9 mouse cellular contexts compared by ENCODE assay signal in the genomic region with DNA sequence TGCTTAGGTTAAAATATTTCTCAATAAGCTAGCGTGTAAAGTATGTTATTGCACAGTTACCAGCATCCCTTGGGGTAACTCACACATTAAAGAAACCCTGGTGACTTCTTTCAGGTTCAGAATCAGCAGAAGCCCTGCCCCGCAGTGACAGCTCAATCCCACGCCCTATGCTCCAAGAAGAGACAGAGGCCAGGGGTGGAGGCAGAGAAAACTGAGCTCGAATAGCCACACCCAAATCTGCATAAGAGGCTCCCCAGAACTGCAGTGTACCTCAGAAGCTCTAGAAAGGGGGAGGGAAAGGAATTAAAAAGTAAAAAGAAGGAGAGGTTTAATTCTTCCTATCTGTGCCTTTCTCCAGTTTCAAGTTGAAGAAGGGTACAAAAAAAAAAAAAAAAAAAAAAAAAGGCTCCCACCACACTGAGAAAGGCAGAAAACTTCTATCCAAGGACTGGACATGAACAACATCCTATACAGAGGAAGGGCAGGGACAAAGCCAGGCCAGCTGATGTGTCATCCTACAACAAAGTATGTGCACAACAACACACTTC.
DNase-seq lines count a peak whose midpoint lies in the region; ATAC-seq and TF ChIP-seq lines count a peak whose summit lies in the region.
"Had no signal": no experiment of that assay in that cellular context is flagged by ENCODE, and none has a peak within 500 bp of the region (broad histone marks: within the 10 kb centered on the region; RNA-seq: fewer than 3 reads in every experiment).

No protein-coding gene starts in this region.

- no peak for TF ChIP-seq CTCF in spleen, adult 2 months (IDR thresholded peaks at IDR 0.05; ENCODE audit: extremely low read depth, insufficient read depth, insufficient read length, insufficient replicate concordance)

- peaks cover 25% of the 10 kb centered on the region for H3K4me1 ChIP-seq in forebrain, embryonic 10.5 days
- H3K4me1 ChIP-seq in forebrain, embryonic 11.5 days (replicated peaks; ENCODE audit: control insufficient read depth, insufficient read depth, low read length), result no peaks in the 10 kb centered on the region
- H3K4me1 ChIP-seq in spleen, adult 2 months (ENCODE audit: control insufficient read depth, insufficient read depth, insufficient read length), result peaks cover 12% of the 10 kb centered on the region
- H3K4me1 ChIP-seq: limb, embryonic 12.5 days had no signal

- H3K4me2 ChIP-seq in forebrain, embryonic 11.5 days (ENCODE audit: low read depth, low read length, severe bottlenecking), result no peak overlapping the region
- H3K4me2 ChIP-seq: limb, embryonic 12.5 days had no signal

- H3K27me3 ChIP-seq in forebrain, embryonic 10.5 days (ENCODE audit: poor library complexity, severe bottlenecking), result no peaks in the 10 kb centered on the region
- no peaks in the 10 kb centered on the region for H3K27me3 ChIP-seq in forebrain, embryonic 11.5 days (ENCODE audit: control insufficient read depth, insufficient read depth, low read length)
- no peaks in the 10 kb centered on the region for H3K27me3 ChIP-seq in spleen, adult 2 months (ENCODE audit: control insufficient read depth, insufficient read depth, low read length)
- H3K27me3 ChIP-seq: limb, embryonic 12.5 days had no signal

- no peaks in the 10 kb centered on the region for H3K9me3 ChIP-seq in forebrain, embryonic 10.5 days
- H3K9me3 ChIP-seq in forebrain, embryonic 11.5 days (ENCODE audit: control insufficient read depth, low read length), result no peaks in the 10 kb centered on the region
- H3K9me3 ChIP-seq: limb, embryonic 12.5 days had no signal

- H3K27ac ChIP-seq in forebrain, embryonic 10.5 days, result peak overlapping the region; percentile 68
- no peak overlapping the region for H3K27ac ChIP-seq in forebrain, embryonic 11.5 days (ENCODE audit: low read depth, low read length)
- H3K27ac ChIP-seq in spleen, adult 2 months (ENCODE audit: insufficient read depth, low read length), result peak overlapping the region; percentile 44; the same call in 1 of the 2 replicates
- H3K27ac ChIP-seq: limb, embryonic 12.5 days had no signal

- H3K36me3 ChIP-seq in forebrain, embryonic 10.5 days (replicated peaks), result peaks cover 20% of the 10 kb centered on the region
- H3K36me3 ChIP-seq in forebrain, embryonic 11.5 days (ENCODE audit: control insufficient read depth, insufficient read depth, low read length), result no peaks in the 10 kb centered on the region
- H3K36me3 ChIP-seq in spleen, adult 2 months (ENCODE audit: control insufficient read depth, insufficient read depth, low read length), result peaks cover 5% of the 10 kb centered on the region; the same call in 1 of the 2 replicates

- no peak overlapping the region for H3K4me3 ChIP-seq in forebrain, embryonic 10.5 days
- H3K4me3 ChIP-seq in forebrain, embryonic 11.5 days (ENCODE audit: low read depth, low read length), result no peak overlapping the region
- no peak overlapping the region for H3K4me3 ChIP-seq in spleen, adult 2 months (ENCODE audit: extremely low read depth, insufficient read depth, insufficient read length)
- H3K4me3 ChIP-seq: limb, embryonic 12.5 days had no signal

- no peak for DNase-seq in forebrain, embryonic 10.5 days (ENCODE audit: extremely low spot score, low spot score)
- no peak for DNase-seq in forebrain, embryonic 11.5 days (ENCODE audit: low spot score)
- DNase-seq in spleen, adult 2 months (ENCODE audit: low read depth in 1 of 2, low spot score in 2 of 2), result no peak
- DNase-seq in spleen, postnatal 14 days (ENCODE audit: low spot score in 2 of 2), result no peak
- DNase-seq in liver, result peak; percentile 82
- DNase-seq in embryo, embryonic 11 days, result no peak
- DNase-seq in yolk sac, embryonic 10.5 days (ENCODE audit: low spot score), result no peak
- no peak for DNase-seq in thymus, adult 18-20 months

- ATAC-seq in forebrain, embryonic 11.5 days (replicated peaks; ENCODE audit: low FRiP score), result no peak

- no peak for TF ChIP-seq POLR2A in spleen, adult 2 months (IDR thresholded peaks at IDR 0.05; ENCODE audit: low read depth, low read length)

- H3K9ac ChIP-seq in forebrain, embryonic 11.5 days (ENCODE audit: low read length), result no peak overlapping the region
- H3K9ac ChIP-seq: limb, embryonic 12.5 days had no signal

- WGBS in forebrain, embryonic 10.5 days, result 79% methylated on average over 4 of the region's 4 CpGs
- 76% methylated on average over 4 of the region's 4 CpGs for WGBS in forebrain, embryonic 11.5 days
- WGBS in spleen, adult 2 months, result 60% methylated on average over 4 of the region's 4 CpGs
